Mouse (Mus musculus): Measurements from ENCODE around the gene Gm42906.

The Gm42906 gene

GRCm38 (mm10) chr5:151293591-151293990, 134.4 kb downstream of the Gm42906 start:
- DNase-seq, result no peak

- peak; percentile 50 for DNase-seq
Measured at GRCm38 (mm10) chr5:151292310-151292709, 135.7 kb downstream of the Gm42906 start.

GRCm38 (mm10) chr5:151286331-151286730, 141.6 kb downstream of the Gm42906 start:
- DNase-seq, result no peak

- no peak for DNase-seq
Measured at GRCm38 (mm10) chr5:151279531-151279930, 148.4 kb downstream of the Gm42906 start.

- no peak for DNase-seq
Measured at GRCm38 (mm10) chr5:151277927-151278326, 150.0 kb downstream of the Gm42906 start.

GRCm38 (mm10) chr5:151275986-151276385, 152.0 kb downstream of the Gm42906 start:
- DNase-seq, result no peak

GRCm38 (mm10) chr5:151274265-151274664, 153.7 kb downstream of the Gm42906 start:
- DNase-seq, result no peak

- no peak for DNase-seq
Measured at GRCm38 (mm10) chr5:151270815-151271214, 157.1 kb downstream of the Gm42906 start.

GRCm38 (mm10) chr5:151266896-151267634, 160.9 kb downstream of the Gm42906 start:
- DNase-seq, result no peak

GRCm38 (mm10) chr5:151261558-151261957, 166.4 kb downstream of the Gm42906 start:
- DNase-seq, result no peak

GRCm38 (mm10) chr5:151252213-151252612, 175.8 kb downstream of the Gm42906 start:
- no peak for DNase-seq

- DNase-seq, result no peak
Measured at GRCm38 (mm10) chr5:151251656-151252055, 176.3 kb downstream of the Gm42906 start.

GRCm38 (mm10) chr5:151248671-151249620, 179.0 kb downstream of the Gm42906 start:
- DNase-seq, result peak; percentile 43

- no peak for DNase-seq
Measured at GRCm38 (mm10) chr5:151248084-151248483, 179.9 kb downstream of the Gm42906 start.

GRCm38 (mm10) chr5:151247115-151247875, 180.7 kb downstream of the Gm42906 start:
- no peak for DNase-seq

GRCm38 (mm10) chr5:151246287-151246686, 181.7 kb downstream of the Gm42906 start:
- DNase-seq, result peak; percentile 29

GRCm38 (mm10) chr5:151245571-151245970, 182.4 kb downstream of the Gm42906 start:
- no peak for DNase-seq

GRCm38 (mm10) chr5:151238730-151239129, 189.2 kb downstream of the Gm42906 start:
- DNase-seq, result no peak

GRCm38 (mm10) chr5:151236411-151236810, 191.6 kb downstream of the Gm42906 start:
- no peak for DNase-seq

- peak; percentile 26 for DNase-seq
Measured at GRCm38 (mm10) chr5:151233400-151234031, 194.4 kb downstream of the Gm42906 start, which contains the start of gene Stard13. Gene Stard13, minus strand, starts transcription at chr5:151233836.

- DNase-seq, result no peak
Measured at GRCm38 (mm10) chr5:151232576-151233299, 195.2 kb downstream of the Gm42906 start.

- DNase-seq, result no peak
Measured at GRCm38 (mm10) chr5:151231861-151232260, 196.1 kb downstream of the Gm42906 start.

All from liver (tissue).